Mouse (Mus musculus) lung, adult 2 months (tissue): ENCODE data around the gene Tmem74b. TPM values are rescaled to one million over a fixed set of nuclear protein-coding genes. Genes with fewer than 3 reads are reported as not detected.
A peak's percentile ranks its signal among the peaks of the same experiment; 100 is the strongest.

Experiments
- DNase-seq: peaks from one replicate; pipeline ENCODE4 v3.0.0; 2022
- H3K4me1 ChIP-seq: fragments of 200-500 bp; 2 replicates; pipeline ENCODE4 v1.6.1; 2011; ENCODE audit warnings: low read length; ENCODE audit not compliant: control insufficient read depth, insufficient read depth
- H3K4me3 ChIP-seq: fragments of 200-500 bp; replicated peaks from 2 replicates; pipeline ENCODE3; 2011; ENCODE audit warnings: low read depth, mild to moderate bottlenecking, control low read depth, low read length; ENCODE audit errors: extremely low read depth
- CTCF ChIP-seq: fragments of 200-500 bp; IDR thresholded peaks from 2 replicates; pipeline ENCODE4 v1.5.1; 2011; ENCODE audit warnings: mild to moderate bottlenecking, low read length, control low read depth; ENCODE audit not compliant: insufficient read depth
- POLR2A ChIP-seq: fragments of 200-500 bp; IDR thresholded peaks from 2 replicates; pipeline ENCODE4 v1.6.1; 2011; ENCODE audit warnings: low read depth, mild to moderate bottlenecking, control low read depth, low read length, borderline replicate concordance; ENCODE audit errors: extremely low read depth
- WGBS: fragments of 180-500 bp; shearing (Covaris S2); methylation state at CpG from one replicate; pipeline ENCODE4 v1.1.7; 2018; 5-methylcytosine and 5-hydroxymethylcytosine counted together
- polyA plus RNA-seq: library from polyadenylated mRNA; depleted of rRNA; stranded (reverse); fragments of >200 nt; gene quantifications from 2 replicates; pipeline ENCODE4 v1.2.3, GENCODE M21; 2012

Tmem74b gene
- polyA plus RNA-seq, 1 experiment = 0.32 TPM

DNA sequence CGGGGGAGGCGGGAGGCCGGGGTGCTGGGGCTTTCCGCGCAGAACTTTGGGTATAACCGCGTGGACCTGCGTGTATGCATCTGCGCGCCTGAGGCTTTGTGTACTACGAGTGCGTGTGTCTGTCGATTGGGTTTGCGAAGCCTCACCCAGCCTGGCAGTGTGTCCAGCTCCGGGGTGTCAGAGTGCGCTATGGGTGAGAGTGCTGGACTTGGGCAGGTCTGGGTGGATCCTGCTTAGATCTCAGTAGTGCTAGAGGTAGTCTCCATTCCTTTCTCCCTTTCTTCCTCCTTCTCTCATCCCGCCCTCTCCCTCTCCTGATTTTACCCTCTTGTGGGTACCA, 1.0 kb downstream of the Tmem74b start:
- TF ChIP-seq CTCF (no peak), POLR2A (no peak)
- H3K4me1 ChIP-seq = no peaks in the 10 kb centered on the region; the same call in 1 of the 2 replicates
- 4% methylated on average over 17 of the region's 17 CpGs for WGBS
- peak; percentile 15 for DNase-seq
- no peak overlapping the region for H3K4me3 ChIP-seq

DNA sequence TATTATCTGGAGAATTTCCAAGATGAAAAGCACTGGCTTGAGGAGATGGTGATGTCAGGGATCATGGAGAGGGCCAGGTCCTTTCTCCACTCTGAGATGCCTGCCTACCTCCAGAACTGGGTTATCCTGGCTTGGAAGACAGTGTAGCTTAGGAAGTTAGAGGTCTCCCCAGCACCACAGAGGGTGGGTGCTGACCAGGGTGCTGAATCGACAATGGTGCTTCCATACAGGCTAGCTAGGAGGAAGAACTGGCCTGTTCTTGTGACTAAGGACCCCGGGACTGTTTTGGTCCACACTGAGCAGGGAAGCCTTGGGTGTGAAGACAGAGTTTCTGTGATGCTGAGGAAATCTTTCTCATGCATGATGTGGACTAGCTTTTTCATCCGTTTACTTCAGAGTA, 10.8 kb downstream of the Tmem74b start:
- H3K4me1 ChIP-seq = no peaks in the 10 kb centered on the region
- WGBS = 31% methylated on average over 3 of the region's 3 CpGs
- no peak overlapping the region for H3K4me3 ChIP-seq
- DNase-seq = no peak
- no peak for TF ChIP-seq POLR2A
- TF ChIP-seq CTCF = no peak

DNA sequence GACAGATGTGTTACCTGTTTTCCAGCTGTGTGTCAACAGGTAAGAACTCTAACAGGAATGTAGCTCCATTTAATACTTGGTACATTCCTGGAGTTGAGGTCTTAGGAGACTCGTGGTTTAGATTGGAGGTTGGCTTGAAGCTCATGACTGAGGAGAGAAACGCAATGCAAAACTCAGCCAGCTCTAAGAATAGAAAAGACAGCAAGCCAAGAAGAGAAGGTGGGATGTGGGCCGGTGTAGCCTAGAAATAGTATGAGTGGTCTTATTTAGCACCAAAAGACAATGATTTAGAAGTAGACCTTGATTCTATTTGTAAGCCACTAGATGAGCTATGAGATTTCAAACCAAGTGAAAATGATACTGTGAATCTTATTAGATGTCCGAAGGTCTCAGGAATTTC, 13.7 kb downstream of the Tmem74b start:
- 84% methylated on average over 4 of the region's 4 CpGs for WGBS
- TF ChIP-seq POLR2A (no peak), CTCF (no peak)
- no peak overlapping the region for H3K4me3 ChIP-seq
- DNase-seq = no peak
- H3K4me1 ChIP-seq = no peaks in the 10 kb centered on the region

DNA sequence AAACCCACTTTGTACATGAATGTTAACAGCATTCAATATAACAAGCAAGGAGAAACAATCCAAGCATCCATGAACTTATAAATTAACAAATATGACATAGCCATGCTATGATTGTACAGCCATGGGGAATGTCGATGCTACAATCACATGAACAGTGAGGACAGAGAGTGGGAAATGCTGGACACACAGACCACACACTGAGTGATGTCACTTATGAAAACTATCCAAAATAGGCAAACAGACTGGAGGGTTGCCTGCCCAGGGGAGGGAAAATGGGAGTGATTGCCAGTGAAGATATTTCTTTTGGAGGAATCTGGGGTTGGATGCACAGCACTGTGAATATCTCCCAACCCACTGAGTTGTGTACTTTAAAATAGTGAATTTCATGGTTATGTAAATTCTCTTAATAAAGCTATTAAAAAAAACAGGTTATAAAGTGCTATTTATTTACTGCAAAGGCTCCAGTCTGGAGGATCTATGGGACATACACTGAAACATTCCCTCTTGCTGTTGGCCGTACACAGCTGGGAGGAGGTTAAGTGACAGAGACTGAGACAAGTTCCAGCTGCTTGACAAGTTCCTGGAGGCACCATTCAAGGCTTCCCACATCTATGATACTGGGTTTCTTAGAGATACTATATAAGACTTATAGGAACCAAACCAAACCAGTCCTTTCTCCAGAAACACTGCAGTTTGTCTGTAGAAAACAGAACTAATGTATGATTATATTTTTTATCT, 14.7 kb downstream of the Tmem74b start:
- Histone ChIP-seq H3K4me3 (no peak overlapping the region), H3K4me1 (no peaks in the 10 kb centered on the region)
- no peak for DNase-seq
- 79% methylated on average over 2 of the region's 2 CpGs for WGBS
- TF ChIP-seq CTCF = no peak
- TF ChIP-seq POLR2A = no peak

DNA sequence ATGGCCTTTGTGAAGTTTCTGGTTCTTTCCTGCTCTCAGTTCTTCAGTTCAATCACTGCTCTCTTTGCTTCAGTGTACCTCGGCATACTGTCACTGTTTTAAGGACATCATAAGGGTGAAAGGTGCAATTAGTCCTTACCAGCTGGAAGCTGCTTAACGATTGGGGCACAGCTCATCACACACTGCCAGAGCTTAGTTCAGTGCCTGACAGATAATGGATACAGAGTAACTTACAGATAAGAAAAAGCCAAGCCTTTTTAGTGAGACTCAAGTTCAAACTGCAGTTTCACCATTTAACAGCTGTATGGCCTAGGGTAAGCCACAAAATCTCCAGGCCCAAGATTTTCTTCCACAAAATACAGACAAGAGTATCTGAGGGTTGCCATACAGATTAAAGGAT, 22.3 kb downstream of the Tmem74b start:
- no peak overlapping the region for H3K4me3 ChIP-seq
- WGBS = 79% methylated on average over 2 of the region's 2 CpGs
- no peak for DNase-seq
- TF ChIP-seq CTCF = no peak
- TF ChIP-seq POLR2A = no peak
- H3K4me1 ChIP-seq = no peaks in the 10 kb centered on the region

DNA sequence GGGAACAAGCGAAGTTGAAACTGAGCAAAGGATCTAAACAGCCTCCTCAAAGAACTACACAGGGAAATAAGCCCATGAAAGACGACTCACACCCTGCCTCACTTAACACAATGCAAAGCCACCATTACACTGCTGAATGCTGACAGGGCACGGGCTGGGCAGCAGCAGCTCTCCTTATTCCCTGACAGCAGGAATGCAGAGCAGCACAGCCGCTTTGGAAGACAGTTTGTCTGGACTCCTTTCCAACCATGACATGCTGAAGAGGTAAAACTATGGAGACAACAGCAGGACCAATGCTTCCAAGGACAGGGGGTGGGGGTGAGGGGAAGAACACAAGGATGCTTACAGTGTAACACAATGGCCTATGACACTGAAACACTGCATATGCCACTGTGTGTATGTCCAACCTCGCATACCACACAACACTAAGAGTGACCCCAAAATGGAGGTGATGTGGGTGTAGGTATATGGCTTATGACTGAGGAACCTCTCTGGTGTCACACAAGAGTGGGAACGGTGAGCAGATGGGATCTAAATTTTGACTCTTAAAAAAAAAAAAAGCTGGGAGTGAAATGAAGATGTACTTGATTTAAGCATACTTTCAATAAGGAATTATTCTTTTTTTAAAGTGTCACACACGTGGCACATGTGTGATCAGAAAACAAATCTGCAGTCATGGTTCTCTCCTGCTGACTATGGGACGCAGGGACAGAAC, 31.5 kb downstream of the Tmem74b start:
- DNase-seq = no peak
- H3K4me1 ChIP-seq = no peaks in the 10 kb centered on the region
- TF ChIP-seq POLR2A = no peak
- TF ChIP-seq CTCF = no peak
- H3K4me3 ChIP-seq = no peak overlapping the region
- 91% methylated on average over 8 of the region's 8 CpGs for WGBS

DNA sequence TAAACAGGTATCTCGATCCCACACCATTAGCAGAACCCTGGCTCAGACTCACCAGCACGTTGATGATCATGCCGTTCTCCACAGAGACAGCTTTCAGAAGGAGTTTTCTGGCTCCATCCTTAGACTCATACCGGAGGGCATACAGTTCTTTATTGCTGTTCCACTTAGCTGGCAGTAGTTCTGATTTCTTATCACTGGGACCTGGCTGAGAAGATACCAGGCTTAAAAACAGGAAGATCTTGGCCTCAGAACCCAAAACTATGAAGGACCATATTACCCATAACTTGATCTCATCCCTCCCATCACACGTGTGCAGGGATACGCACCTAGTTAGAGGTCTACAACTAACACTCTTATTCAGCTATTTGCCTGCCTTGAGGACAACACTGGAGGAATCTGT, 33.6 kb downstream of the Tmem74b start:
- 95% methylated on average over 6 of the region's 6 CpGs for WGBS
- H3K4me3 ChIP-seq = no peak overlapping the region

DNA sequence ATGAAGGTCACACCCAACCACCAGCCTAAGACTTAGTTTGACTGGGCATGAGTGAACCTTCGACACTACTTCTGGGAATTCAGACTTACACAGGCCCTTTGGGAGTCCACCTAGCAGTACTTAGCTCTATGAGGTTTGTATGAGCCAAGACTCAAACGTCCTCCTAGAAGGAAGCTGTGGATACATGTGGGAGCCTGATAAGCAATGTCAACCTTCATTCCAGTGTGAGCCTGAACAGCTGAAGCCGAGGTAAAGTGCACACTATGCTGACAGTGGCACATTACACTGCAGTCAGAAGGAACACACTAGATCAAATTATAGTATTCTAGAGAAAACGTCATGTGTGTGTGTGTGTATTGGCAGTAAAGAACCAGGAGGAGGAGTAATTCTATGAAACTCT, 36.7 kb downstream of the Tmem74b start:
- no peak overlapping the region for H3K4me3 ChIP-seq
- 76% methylated on average over 4 of the region's 4 CpGs for WGBS
- peaks cover 8% of the 10 kb centered on the region; the same call in 1 of the 2 replicates for H3K4me1 ChIP-seq
- TF ChIP-seq POLR2A (no peak), CTCF (no peak)
- no peak for DNase-seq

More for the DNA sequence above, 33.6 kb downstream of the Tmem74b start:
- DNase-seq = no peak
- peaks cover 6% of the 10 kb centered on the region; the same call in 1 of the 2 replicates for H3K4me1 ChIP-seq
- TF ChIP-seq CTCF (no peak), POLR2A (no peak)

DNA sequence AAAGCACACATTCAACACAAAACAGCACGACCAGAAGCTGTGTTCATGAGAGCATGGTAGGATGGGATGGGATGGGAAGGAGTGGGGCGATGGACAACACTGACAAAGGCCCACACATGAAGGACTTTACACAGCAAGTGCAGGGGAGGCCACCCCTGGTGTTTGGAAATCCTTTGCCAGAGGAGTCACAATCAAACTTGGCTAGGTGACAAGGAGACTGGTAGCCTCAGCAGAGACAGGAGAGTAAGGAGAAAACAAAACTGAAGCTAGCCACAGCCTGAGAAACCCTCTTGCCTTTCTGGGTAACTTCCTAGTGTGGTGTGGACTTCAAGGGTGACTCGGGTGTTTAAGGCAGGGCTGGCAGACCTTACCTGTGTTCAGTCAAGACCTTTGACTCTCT, 37.3 kb downstream of the Tmem74b start:
- 87% methylated on average over 3 of the region's 3 CpGs for WGBS
- peaks cover 8% of the 10 kb centered on the region; the same call in 1 of the 2 replicates for H3K4me1 ChIP-seq
- no peak for TF ChIP-seq CTCF
- no peak for TF ChIP-seq POLR2A
- no peak overlapping the region for H3K4me3 ChIP-seq
- no peak for DNase-seq

DNA sequence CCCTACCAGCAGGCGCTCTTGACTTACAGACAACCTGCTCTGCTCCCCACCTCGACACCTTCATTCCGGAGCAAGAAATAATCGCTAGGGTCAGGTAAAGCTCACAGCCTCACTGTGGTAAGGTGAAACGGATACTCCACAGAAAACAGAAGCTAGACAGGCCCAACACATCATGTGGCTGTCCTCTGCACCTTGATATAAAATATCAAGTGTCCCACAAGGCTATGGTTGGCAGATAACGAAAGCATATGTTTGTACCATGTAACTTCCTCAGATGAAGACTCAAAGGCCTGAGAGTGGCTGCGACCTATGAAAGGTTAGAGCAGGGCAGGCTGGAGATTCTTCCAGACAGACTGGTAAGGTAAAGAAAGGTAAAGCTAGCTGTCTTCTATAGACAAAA, 37.7 kb downstream of the Tmem74b start:
- H3K4me1 ChIP-seq = peaks cover 8% of the 10 kb centered on the region; the same call in 1 of the 2 replicates
- no peak for TF ChIP-seq CTCF
- TF ChIP-seq POLR2A = no peak
- no peak overlapping the region for H3K4me3 ChIP-seq
- no peak for DNase-seq
- WGBS = 87% methylated on average over 7 of the region's 7 CpGs
